Mouse (Mus musculus): ENCODE results near the gene Cars.
A peak's percentile ranks its signal among the peaks of the same experiment; 100 is the strongest.
"Not testable (repeated sequence)": the region's sequence is repeated elsewhere in the genome, so short reads cannot be mapped to it uniquely, and the experiment has no call there.

The Cars gene

DNA sequence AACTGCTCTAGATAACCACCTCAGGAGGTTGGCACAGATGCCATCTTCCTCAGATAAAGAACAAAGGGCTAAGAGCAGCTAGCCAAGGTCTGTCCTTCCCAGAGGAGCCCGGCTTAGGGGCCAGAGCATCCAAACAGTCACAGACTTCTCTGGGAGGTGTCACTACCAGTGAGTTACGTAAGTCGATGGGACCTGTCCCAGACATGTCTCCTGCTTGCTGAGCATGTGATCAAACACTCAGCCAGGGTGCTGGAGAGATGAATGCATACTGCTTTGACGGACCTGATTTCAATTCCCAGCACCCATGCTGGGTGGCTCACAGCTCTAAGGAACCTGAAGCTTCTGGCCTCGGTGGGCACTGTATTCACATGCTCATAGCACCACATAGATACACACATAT is 12.3 kb downstream of the Cars start:
- no peak for DNase-seq (ENCODE audit: low read depth, low spot score)

DNA sequence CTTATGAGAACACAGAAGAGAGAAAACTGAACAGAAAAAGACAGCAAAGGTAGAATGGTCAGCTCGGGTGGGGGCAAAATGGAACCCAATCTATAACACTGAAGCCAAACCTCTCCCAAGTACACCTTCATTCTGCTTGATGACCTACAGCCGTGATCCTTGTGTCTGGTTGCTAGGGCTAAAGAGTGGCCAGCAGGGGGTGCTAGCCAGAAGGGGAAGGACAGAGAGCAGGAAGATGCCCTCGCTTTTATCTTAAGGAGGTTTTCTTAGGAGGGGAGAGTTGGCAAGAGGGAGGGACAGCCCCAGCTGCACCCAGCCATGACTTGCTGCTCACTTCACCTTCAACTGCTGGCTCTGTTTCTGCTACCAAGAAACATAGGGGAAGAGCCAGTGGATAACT is 15.9 kb downstream of the Cars start:
- no peak for DNase-seq (ENCODE audit: low read depth, low spot score)

DNA sequence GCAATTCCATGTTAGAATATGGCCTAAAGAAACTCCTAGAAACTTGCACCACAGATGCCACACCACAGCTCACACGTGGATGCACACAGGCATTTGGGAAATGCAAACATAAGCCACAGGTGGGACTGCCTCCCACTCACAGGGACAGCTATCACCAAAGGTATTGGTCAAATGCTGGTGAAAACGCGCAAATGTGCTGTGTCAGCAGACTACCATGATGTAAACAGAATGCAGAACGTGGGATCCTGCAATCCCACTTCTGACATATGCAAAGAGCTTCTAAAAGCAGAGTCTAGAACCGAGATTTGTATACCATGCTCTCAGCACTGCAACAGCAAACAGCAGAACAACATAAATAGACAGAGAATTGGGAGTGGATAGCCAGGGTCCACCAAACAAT is 16.9 kb downstream of the Cars start:
- no peak for DNase-seq (ENCODE audit: low read depth, low spot score)

DNA sequence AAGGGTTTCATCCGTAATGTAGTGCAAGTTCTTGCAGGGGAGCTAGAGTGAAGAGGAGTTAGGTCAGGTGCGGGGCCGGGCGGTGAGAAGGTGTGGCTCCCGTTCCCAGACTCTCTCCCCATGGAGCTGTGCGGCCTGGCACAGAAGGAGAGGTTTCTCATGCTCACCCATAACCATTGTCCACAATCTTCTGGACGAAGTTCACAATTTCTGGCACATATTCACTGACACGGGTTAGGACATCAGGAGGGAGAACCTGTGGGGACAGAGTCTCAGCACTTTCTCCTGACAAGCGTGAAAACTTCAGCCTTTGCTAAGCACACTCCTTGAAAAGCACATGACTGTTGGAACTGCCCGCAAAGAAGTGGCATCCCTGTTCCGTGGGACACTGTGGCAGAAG is 24.1 kb downstream of the Cars start:
- DNase-seq (ENCODE audit: low read depth, low spot score) = no peak

DNA sequence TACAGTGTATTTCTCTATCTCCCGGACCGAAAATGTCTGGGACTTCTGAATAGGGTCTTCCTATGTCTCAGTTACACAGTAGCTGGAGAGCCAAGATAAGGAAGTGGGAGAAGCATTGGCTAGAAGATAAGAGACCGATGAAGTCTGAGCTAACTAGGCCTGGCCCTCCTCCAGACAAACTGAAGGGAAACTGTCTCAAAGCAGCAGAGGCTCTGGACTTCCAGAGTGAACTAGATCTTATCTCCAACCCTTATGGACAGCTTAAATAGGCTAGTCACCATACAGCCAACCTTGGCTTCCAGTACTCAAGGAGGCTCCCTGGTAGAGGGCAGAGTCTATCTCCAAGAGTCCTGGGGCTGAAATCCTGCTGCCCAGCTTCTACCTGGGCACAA is 34.2 kb downstream of the Cars start:
- no peak for DNase-seq (ENCODE audit: low read depth, low spot score)

DNA sequence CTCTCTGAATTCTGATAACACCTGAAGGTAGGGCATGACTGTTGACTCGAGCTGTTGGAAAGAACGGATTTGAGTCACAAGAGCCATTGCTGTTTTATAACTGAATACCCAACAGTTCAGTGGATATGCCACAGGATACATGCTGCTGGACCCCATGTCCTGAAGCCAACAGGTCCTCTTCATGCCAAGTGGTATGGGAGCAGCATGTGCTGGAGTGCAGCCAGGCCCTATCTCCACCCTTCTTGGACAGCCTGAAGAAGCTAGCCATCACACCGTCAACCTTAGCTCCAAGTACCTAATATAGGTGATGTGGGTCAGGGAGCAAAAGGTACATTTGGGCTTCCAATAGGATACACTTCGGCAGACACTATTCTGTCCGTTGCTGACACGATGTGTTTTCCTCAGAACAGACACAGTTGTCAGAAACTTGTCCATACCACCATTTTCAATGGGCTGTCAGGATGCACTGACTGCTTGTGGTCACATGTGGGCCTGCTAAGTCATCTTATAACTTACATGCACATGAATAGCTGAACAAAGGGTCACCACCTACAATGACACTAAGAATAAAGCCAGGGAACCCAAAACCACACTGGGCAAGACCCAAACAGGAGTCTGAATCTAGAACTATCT is 34.8 kb downstream of the Cars start:
- no peak for DNase-seq (ENCODE audit: low read depth, low spot score)

DNA sequence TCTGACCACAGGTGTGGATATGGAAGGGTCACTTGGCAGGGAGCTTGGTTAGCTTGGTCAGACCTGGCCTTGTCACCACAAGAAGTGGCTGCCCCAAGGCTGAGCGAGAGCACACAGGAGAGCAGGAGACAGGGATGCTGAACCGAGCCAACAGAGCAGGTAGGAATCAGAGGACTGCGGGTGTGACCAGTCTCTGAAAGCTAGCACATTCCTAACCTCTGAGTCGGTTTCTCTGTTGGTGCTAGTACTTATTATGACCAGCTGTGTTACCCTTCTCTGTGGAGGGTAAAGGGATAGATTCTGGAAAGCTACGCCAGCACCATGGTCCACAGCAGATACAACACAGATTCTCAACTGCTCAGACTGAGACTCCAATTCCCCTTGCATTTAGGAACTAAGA is 36.1 kb downstream of the Cars start:
- DNase-seq (ENCODE audit: low read depth, low spot score) = no peak

DNA sequence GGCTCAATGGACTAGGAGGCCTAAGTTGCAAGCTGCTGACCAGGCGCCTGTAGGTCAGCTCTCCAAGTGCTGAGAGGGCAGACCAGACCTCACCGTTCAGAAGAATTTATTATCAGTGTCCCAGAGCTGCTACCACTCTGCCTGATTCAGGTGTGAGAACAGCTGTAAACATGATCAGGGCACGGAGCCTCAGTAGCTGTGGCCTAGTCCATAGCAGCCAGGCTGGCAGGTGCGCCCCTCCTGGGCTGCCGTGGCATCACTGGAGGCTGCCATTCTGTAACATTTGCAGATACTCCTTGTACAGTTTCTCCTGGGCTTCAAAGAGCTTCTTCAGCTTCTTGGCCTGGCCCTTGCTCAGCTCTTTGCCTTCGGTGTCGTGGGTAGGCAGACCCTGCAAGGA is 42.3 kb downstream of the Cars start:
- DNase-seq (ENCODE audit: low read depth, low spot score) = no peak

DNA sequence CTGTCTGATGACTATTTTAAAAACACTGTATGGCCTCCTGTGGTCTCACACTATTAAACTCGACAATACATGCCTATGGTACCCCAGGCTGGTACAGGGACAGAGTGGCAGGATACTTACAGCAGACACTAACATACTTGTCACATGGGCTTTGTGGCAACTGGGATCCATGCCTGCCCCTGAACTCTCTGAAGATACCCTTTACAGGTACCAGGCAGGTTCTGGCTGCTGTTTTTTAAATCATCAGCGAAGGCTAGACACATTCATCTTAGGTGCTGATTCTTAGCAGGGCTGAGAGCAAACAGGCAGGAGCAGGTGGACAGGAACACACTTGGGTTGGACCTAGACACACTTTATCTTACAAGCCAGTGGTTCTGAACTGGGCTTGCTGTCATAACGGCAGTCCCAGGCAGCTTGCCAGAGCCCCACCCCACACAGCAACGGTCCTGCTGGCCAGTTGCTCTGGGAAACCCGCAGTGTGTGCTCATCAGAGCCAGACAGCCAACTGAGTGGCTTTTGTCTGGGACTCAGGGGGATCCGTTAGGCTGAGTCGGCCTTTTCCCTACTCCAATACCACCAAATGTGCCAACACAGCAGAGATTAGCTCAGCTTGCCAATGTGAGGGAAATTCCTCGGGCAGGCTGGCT is 42.8 kb downstream of the Cars start:
- DNase-seq (ENCODE audit: low read depth, low spot score) = peak; percentile 16

DNA sequence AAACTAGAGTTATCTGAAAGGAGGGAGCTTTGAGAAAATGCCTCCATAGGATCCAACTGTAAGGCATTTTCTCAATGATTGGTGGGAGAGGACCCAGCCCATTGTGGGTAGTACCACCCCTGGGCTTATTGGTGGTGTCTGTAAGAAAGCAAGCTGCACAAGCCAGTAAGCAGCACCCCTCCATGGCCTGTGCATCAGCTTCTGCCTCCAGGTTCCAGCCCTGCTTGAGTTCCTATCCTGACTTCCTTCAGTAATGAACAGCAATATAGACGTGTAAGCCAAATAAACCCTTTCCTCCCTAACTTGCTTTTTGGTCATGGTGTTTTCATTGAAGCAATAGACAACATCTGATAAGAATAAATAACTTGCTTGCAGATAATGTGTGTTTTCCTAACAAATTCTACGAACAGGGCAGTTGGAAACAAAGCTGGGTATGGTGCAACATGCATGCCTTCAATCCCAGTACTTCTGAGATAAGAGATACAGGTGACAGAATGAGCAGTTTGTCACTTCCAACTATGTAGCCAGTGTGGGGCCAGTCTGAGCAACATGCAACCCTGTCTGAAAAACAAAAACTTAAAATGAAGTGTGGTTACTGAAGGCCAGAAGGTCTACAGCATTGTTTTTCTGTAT is 50.2 kb downstream of the Cars start:
- no peak for DNase-seq (ENCODE audit: low read depth, low spot score)

DNA sequence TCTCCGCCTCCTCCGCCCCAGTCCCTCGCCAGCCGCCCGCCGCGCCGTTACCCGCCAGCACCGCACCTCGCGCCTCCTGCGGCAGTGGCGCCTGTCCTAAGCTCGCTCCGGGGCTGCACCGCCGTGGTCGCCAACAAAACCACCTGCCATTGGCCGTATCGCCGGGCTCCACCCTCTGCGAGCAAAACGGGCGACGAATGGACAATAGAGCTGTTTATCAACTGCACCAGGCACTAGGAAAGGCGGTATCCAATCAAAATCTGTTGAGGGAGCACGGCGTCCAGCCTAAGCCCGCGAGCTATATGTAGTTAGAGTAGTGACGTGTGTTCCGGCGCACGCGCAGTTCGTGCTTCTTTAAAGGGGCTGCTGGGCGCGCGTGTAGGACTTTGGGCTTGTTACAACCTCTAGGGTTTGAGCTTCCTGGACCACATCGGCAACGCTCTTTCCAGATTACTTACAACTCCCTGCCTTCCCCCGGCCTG is 50.9 kb downstream of the Cars start, which contains the start of gene Nap1l4:
Gene Nap1l4 (minus strand): TSS at position 131 of the 482 bp plus-strand sequence.
- peak; percentile 96 for DNase-seq (ENCODE audit: low read depth, low spot score)

DNA sequence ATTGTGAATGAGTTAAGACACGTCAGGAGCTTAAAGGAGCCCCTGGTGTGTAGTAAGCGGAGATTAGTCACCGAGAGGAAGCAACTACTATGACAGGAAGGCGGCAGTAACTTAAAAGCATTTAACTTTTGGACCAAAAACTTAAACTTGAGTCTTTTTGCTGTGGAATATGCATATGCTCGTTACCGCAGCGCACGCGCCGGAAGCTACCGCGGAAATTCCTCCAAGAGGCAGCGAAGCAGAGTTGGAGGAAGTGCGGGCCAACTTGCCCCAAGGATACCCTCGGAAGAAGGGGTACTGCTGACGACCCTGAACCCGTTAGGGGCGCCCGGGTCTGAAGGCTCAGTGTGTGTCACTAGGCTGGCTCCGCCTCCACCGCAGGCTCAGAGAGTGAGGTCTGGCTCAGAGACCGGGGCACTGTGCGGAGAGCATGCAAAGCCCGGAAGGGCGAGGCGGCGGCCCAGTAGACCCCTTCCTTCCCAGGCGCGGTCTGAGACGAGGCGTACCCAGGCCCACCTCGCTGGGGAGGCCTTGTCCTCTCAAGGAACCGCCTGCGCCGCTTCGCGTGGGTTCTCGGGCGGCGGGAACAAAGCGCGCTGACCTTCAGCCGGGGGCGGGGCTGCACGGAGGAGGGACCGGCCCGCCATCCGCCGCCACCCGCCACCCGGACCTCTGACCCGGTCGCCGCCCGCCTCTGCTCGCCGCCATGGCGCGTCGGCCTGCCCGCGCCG is 51.5 kb downstream of the Cars start:
- peak; percentile 1 for DNase-seq (ENCODE audit: low read depth, low spot score)

DNA sequence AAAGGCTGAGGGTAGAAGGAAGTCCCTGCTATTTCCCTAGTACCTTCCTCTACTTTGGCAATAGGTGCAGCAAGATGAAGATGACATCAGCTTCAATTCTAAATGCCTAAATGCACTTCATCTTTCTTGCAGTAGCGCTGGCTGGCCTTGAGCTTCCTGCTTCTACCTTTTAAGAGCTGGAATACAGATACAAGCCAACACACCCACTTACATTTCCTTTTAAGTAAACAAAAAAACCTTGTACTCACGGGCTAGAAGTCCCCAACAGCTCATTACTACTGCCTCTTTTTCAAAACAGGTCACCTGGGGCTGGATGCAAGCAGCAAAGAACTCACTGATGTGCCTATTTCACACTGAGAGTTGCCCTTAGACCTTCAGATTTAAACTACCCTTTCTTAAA is 53.3 kb downstream of the Cars start:
- no peak for DNase-seq (ENCODE audit: low read depth, low spot score)

DNA sequence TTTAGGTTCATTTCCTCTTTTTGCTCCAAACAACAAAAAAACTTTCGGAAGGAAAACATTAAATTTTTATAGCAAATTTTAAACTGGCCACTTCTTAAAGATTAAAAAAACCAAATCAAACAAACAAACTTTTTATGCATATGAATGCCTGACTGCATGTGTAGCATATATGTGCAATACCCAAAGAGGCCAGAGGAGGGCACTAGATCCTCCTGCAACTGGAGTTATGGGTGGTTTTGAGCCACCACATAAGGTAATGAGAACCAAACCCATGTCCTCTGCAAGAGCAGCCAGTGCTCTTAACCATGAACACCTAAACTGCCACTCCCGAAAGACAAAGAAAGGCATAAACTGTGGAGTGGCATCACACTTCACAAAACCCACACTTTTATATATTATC is 55.5 kb downstream of the Cars start:
- no peak for DNase-seq (ENCODE audit: low read depth, low spot score)

DNA sequence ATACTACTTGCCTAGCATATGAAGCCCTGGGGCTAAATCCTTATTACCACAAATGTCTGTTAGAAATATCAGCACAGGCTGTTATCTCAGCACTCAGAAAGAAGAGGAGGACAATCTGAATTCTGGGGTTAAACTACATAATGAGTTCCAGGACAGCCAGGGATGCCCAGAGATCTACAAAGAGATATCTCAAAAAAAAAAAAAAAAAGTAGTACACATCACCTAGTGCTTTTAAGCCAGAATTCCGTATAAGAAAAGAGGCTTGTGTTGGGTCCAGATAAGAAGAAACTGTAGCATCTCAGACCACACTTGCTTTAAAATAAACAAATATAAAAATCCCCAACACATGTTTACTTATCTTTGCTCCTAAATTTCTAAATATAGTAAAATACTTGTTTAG is 61.2 kb downstream of the Cars start:
- DNase-seq (ENCODE audit: low read depth, low spot score) = no peak

DNA sequence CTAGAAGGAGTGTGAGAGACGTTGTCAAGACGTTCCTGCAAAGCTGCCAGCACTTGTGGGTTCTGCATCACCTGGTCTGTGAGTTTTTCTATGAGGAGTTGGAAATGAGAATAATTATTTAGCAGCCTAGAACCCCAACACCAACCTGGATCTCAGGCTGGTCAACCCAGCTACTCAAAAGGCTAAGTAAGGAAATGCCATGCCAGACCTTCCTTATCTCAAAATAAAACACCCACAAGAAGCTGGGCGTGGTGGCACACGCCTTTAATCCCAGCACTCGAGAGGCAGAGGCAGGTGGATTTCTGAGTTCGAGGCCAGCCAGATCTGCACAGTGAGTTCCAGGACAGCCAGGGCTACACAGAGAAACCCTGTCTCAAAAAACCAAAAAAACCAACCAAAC is 61.7 kb downstream of the Cars start:
- not testable (repeated sequence) for DNase-seq (ENCODE audit: low read depth, low spot score)

DNA sequence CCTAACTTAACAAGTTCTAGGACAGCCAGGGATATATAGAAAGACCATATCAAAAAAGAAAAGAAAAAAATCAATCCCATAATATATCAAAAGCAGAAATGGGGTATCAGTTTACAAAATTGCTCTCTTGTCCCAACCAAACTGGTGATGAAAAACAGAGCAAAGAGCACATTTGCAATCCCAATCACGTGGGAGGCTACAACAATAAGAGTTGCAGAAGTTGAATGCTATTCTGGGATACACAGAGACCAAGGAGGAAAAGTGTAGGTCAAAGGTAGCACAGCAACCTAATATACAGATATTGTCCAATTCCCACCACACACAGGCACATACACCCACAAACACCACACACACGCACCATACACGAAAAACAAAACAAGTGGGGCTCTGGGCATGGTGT is 63.6 kb downstream of the Cars start:
- DNase-seq (ENCODE audit: low read depth, low spot score) = no peak

DNA sequence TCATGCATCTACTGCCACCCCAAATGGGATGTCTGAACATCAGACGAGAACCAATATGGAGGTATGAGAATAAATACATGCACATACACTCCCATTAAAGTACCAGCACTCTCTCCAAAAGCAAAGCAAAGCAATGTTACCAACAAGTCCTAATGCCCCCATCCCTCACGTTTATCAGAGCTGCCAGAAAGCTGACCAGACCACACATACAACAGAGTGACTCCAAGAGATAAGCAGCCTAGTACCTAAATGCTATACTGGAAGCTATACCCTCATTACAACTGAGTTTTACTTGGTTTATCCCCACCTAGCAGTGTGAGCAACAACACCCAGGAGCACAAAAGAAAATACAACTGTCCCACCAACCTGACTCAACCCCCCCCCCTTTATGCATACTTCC is 66.6 kb downstream of the Cars start:
- no peak for DNase-seq (ENCODE audit: low read depth, low spot score)

DNA sequence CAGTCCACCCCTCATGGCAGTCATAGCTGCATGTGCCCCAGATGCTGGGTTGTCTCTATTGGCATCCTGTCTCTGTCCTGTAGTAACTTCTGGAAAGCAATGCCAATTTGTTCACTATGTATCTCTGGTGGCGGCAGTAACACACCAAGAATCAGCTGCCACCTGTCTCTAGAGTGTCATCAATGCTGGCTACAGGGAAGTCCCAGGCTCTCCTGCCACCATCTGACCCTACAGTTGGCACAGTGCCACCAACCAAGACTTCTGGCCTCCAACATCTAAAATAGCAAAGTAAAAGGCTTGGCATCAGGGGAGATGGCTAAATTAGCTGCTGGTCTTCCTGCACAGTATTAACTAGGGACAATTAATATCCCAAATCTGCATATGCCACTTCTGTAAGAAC is 67.5 kb downstream of the Cars start:
- no peak for DNase-seq (ENCODE audit: low read depth, low spot score)

DNA sequence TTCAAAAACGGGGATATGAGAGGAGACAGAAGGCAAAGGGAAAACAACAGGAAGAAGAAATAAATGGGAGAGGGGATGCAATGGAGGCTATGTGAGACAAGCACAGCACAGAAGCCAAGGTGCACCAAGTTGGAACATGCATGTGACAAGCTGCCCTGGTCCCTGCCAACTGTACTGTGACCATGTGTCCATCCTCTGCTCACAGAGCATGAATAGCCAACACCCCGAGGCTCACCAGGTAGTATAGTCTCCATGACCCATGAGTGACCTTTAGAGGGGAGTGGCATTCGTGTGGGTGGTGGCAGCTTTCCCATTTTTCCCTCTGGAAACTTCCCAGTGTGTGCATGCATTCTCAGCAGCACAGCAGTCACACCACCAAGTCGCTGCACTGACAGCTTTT is 80.6 kb downstream of the Cars start:
- no peak for DNase-seq (ENCODE audit: low read depth, low spot score)

DNA sequence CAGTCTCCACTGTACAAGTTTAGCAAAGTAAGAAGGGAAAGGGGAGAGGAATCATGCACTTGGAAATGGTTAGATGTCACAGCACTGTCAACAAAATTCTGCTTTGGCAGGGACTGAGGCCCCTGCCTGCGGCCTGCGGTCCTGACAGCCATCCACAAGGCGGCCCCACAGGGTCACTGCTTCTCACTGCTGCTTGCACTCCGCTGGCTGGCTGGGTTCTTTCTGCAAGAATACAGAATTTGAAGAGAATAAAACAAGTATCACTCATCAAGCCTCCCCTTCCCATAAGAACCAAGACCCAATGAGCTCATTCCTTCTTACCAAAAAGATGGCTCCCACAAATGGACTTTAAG is 85.5 kb downstream of the Cars start:
- no peak for DNase-seq (ENCODE audit: low read depth, low spot score)

DNA sequence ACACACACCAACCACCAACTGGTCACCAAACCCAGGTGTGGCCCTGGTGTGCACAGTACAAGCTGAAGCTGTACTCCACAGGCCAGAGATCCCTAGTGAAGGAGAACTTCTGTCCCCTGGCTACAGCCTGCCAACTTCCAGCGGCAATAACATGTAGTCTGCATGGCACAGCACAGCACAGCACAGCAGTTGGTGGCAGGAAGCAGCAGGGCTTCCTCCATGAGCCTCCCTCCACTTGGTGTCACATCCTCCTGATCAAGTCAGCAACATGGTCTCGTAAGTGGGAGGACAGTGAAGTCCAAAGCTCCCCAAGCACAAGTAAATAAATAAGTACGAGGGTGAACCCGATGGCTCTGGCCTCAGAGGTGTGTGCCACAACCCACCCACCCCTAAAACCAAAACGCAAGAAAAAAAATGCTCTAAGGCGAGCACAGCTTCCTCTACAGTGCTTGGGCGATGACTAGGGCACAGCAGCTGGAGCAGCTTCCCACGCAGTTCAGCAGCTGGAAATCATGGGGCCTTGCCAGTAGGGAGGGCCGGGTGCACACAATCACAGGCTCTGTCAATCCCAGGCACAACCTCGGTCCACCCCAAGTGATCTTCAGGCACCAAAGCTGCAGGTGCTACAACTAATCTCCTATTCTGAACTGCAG is 86.0 kb downstream of the Cars start:
- no peak for DNase-seq (ENCODE audit: low read depth, low spot score)
